Mouse (Mus musculus) naive thymus-derived CD4-positive, alpha-beta T cell, adult 5 months (primary cell): Measurements from ENCODE around the gene Fam92a. TPM values are rescaled to one million over a fixed set of nuclear protein-coding genes. Genes with fewer than 3 reads are reported as not detected.

Source experiments
- polyA plus RNA-seq: library from polyadenylated mRNA; unstranded; fragments of 100-300 nt; shearing (Covaris generic); gene quantifications from one replicate; pipeline ENCODE4 v1.2.1, GENCODE M21; 2017

Fam92a gene
- 6.5 TPM for polyA plus RNA-seq

GRCm38 (mm10) chr4:12171318-12172091, at the start of gene Fam92a:
TSS of gene Fam92a (minus strand) at chr4:12172015.

DNA sequence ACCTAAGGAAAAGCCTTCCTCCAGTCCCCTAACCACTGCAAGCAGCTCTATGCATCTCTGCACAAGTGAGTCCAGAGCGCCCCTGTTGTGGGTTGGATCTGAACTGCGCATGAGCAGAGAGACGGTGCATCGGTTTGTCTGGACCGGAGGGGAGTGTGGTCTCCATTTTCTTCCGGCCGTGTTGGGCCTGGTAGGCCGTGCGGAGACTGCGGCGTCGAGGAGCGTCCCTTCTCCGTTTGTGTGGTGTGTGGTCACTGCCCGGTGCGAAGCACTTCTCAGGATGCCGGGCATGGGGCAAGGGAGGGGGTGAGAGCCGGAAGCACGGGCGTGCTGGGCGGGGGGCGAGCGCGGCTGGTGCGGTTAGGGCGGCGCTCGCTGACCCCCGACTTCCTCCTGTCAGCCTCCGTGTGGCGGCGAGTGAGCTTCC, 31.7 kb downstream of the Fam92a start, which contains the start of gene Rbm12b1:
TSS of gene Rbm12b1 (plus strand) at position 124 of the 427 bp plus-strand sequence.

Other genes with a start within 250 kb of the Fam92a start
- gene Gm10604, start 190.8 kb downstream of the Fam92a start, polyA plus RNA-seq, result 0.40 TPM
- 12.6 TPM for gene Rbm12b2, start 82.6 kb downstream of the Fam92a start, polyA plus RNA-seq
- 8.4 TPM for gene Rbm12b1, start 31.8 kb downstream of the Fam92a start, polyA plus RNA-seq